Mouse (Mus musculus): Measurements from ENCODE around the gene Fbxw11. TPM values are rescaled to one million over a fixed set of nuclear protein-coding genes. Genes with fewer than 3 reads are reported as not detected.
A peak's percentile ranks its signal among the peaks of the same experiment; 100 is the strongest.

Fbxw11 gene
- polyA plus RNA-seq, 1 experiment from 2014 or later = 118 TPM

DNA sequence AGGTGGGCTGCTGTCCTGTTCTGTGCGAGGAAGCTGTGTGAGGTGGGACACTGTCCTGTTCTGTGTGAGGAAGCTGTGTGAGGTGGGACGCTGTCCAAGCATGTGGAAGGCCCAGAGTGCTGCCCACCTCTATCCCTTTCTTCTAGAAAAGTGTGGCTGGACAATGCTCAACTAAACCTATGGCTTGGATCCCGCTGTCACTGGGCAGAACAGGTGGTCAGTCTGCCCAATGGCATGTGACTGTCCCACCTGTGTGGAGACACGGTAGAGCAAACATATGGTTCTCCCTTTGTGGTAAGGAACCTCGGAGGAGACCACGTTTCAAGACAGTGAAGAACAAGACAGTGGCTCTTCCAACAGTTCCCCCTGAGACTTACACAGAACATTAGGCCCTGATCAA lies 14.6 kb upstream of the Fbxw11 start:
- Histone ChIP-seq H3K36me3 (no peaks in the 10 kb centered on the region), H3K27me3 (no peaks in the 10 kb centered on the region), H3K27ac (no peak overlapping the region), H3K4me3 (no peak overlapping the region), H3K9ac (no peak overlapping the region), H3K4me1 (replicated peaks) (peaks cover 13% of the 10 kb centered on the region), H3K4me2 (no peak overlapping the region), H3K9me3 (no peaks in the 10 kb centered on the region)
- no peak for ATAC-seq (ENCODE audit: low FRiP score)
- 90% methylated on average over 6 of the region's 6 CpGs for WGBS

DNA sequence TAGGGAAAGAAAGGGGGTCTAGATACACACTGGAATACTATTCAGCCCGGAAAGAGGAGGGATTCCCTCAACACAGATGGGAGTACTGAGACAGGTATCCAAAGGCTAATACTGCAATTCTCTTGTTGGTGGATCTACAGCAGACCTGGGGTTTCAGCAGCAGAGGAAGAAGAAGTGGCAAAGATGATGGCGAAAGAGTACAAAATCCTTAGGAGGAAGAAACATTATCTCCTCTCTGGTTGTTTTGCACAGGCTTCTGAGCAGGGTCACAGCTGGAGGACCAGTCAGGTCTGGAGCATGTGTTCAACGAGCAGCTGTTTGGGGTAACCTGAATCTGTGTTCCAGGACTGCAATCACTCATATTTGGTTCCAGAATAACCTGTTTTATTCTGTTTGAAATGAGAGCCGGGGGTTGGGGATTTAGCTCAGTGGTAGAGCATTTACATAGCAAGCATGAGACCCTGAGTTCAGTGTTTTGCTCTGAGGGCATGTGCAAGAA lies 12.8 kb upstream of the Fbxw11 start:
- Histone ChIP-seq H3K4me1 (replicated peaks) (0 out of 2 replicates have a peak, but pooled peaks cover 3% of the 10 kb centered on the region), H3K27me3 (no peaks in the 10 kb centered on the region), H3K9me3 (no peaks in the 10 kb centered on the region), H3K27ac (no peak overlapping the region), H3K9ac (no peak overlapping the region), H3K36me3 (no peaks in the 10 kb centered on the region), H3K4me2 (no peak overlapping the region), H3K4me3 (no peak overlapping the region)
- 85% methylated on average over 4 of the region's 4 CpGs for WGBS
- no peak for ATAC-seq (ENCODE audit: low FRiP score)

DNA sequence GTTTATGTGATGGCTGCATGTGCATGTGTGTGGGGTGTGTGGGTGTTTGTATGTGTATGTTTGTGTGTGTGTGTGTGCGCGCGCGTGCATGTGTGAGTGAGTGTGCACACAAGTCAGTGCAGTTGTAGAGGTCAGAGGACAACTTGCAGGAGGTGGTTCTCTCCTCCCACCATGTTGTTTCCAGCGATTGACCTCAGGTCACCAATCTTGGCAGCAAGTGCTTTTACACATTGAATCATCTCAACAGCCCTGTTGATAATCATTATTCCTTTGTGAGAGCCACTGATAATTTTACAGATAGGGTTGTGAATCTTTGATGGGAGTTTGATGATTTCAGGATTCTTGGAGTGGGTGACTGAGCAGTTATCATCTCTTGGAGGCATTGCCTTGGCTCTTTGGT lies 9.9 kb upstream of the Fbxw11 start:
- no peaks in the 10 kb centered on the region for H3K27me3 ChIP-seq
- 89% methylated on average over 5 of the region's 5 CpGs for whole genome bisulfite sequencing
- H3K4me3 ChIP-seq = no peak overlapping the region
- no peak overlapping the region for H3K27ac ChIP-seq
- H3K9ac ChIP-seq = no peak overlapping the region
- no peaks in the 10 kb centered on the region for H3K36me3 ChIP-seq
- no peaks in the 10 kb centered on the region for H3K4me1 ChIP-seq (replicated peaks)
- no peak for ATAC-seq (ENCODE audit: low FRiP score)
- no peak overlapping the region for H3K4me2 ChIP-seq
- H3K9me3 ChIP-seq = no peaks in the 10 kb centered on the region

DNA sequence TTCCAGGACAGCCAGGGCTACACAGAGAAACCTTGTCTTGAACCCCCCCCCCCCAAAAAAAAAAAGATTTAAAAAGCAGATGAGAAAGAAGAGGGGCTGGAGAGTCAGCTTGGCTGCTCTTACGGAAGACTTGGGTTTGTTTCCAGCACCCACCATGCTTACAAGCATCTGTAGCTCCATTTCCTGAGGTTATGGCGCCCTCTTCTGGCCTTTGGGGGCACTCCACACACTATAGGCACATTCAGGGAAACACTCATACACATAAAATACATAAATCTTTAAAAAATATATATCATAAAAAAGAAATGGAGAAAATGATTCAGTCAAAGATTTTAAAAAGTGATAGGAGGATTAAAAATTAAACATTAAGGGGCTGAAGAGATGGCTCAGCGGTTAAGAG lies 9.0 kb upstream of the Fbxw11 start:
- no peaks in the 10 kb centered on the region for H3K27me3 ChIP-seq

DNA sequence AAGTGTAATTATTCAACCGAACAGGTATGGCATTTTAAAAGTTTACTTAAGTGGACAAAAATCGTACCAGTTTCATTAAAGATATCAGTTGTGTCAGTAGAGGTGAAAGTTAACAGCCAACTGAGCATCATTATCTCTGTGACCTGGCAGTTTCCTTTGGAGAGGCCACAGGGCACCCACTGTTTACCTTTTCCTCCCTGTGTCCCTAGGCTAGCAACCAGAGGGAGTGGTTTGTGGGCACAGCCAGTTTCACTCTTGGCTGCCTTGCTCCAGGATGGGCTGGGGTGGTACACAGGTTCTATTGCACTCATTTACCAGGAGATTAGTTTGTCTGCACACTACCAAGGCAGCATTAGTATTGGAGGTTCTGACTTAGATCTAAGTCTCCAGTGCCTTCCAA lies 8.4 kb upstream of the Fbxw11 start:
- Histone ChIP-seq H3K4me1 (replicated peaks) (no peaks in the 10 kb centered on the region), H3K36me3 (no peaks in the 10 kb centered on the region), H3K27ac (no peak overlapping the region), H3K9ac (no peak overlapping the region), H3K4me2 (no peak overlapping the region), H3K9me3 (no peaks in the 10 kb centered on the region), H3K4me3 (no peak overlapping the region), H3K27me3 (no peaks in the 10 kb centered on the region)
- WGBS = 96% methylated on average over 2 of the region's 2 CpGs
- ATAC-seq (ENCODE audit: low FRiP score) = no peak

More for the DNA sequence above, 9.0 kb upstream of the Fbxw11 start:
- Histone ChIP-seq H3K9me3 (no peaks in the 10 kb centered on the region), H3K4me1 (replicated peaks) (no peaks in the 10 kb centered on the region), H3K4me3 (no peak overlapping the region), H3K4me2 (no peak overlapping the region), H3K36me3 (no peaks in the 10 kb centered on the region), H3K27ac (no peak overlapping the region), H3K9ac (no peak overlapping the region)
- 72% methylated on average over 3 of the region's 3 CpGs for WGBS
- no peak for ATAC-seq (ENCODE audit: low FRiP score)

DNA sequence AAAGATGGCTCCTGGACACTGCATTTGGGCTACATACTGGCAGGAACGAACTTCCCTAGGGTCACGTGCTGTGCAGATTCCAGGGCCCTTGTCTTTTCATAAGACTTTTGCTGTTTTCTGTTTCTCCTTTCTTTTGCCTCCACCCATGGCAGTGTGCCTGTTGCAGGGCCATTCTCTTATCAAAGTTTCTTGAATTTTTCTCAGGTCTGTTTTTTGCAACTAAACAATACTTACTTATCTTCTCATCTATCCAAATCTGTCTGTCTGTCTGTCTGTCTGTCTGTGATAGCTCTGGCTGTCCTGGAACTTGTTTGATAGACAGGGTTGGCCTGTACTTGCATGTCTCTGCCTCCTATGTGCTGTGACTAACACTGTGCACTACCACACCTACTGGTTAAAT lies 7.7 kb upstream of the Fbxw11 start:
- Histone ChIP-seq H3K27ac (no peak overlapping the region), H3K36me3 (no peaks in the 10 kb centered on the region), H3K27me3 (no peaks in the 10 kb centered on the region), H3K4me1 (replicated peaks) (no peaks in the 10 kb centered on the region), H3K4me2 (no peak overlapping the region), H3K4me3 (no peak overlapping the region), H3K9ac (no peak overlapping the region), H3K9me3 (no peaks in the 10 kb centered on the region)
- ATAC-seq (ENCODE audit: low FRiP score) = no peak
- WGBS = 55% methylated on average over 2 of the region's 2 CpGs

DNA sequence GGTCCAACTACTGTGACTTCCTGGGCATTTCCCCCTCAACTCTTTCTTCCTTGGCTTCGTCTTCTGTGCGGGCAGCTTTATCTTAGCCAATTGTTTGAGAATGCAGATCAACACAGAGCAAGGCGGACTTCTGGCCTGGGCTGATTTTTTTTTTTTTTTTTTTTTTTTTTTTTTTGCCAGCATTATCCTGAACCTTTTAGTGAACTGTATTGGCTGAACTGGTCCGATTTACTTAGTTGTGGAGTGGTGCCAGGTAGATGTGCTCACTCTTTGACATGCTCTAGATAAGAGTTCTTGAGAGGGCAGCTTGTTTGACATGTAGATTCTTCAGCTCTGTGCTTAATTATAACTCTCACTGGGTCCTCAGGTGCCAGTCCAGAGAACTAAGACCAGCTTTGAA lies 6.2 kb upstream of the Fbxw11 start:
- Histone ChIP-seq H3K27ac (no peak overlapping the region), H3K4me3 (no peak overlapping the region), H3K9ac (no peak overlapping the region), H3K4me1 (replicated peaks) (peaks cover 10% of the 10 kb centered on the region), H3K36me3 (no peaks in the 10 kb centered on the region), H3K4me2 (no peak overlapping the region), H3K27me3 (no peaks in the 10 kb centered on the region), H3K9me3 (no peaks in the 10 kb centered on the region)
- WGBS = 79% methylated on average over 4 of the region's 4 CpGs
- no peak for ATAC-seq (ENCODE audit: low FRiP score)

DNA sequence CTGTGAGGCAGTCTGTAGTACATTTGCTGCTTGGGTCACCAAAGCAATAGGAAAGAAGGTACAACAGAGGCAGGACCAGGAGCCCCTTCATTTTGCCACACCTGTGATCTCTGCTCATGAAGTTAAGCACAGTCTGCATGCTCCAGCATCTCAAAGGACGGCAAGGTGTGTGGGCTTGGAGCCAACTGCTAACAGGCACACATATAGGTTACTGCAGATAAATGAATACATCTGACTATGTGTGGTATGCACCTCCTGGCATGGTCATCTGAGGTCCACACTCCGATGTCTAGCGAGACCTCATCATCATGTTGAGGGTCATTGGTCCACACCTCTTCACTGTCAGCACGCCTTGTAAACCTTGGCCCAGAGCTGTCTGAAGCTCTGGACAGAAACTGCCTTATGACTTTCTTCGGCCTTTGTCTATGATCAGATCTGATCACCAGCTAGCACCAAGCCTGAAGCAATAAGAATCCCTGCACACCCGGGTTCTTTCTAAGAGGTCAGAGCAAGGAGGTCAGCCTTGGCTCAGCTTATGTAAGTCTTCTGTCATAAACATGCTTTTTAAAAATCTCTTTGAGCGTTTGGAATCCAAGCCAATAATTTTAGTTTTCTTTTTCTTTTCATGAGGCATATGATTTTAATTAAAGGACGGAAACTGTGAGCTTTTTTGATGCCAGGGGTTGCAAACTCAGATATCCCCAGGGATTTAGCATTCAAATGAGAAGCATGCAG lies 3.8 kb upstream of the Fbxw11 start:
- Histone ChIP-seq H3K27me3 (no peaks in the 10 kb centered on the region), H3K9ac (no peak overlapping the region; the same call in 1 of the 2 replicates)

DNA sequence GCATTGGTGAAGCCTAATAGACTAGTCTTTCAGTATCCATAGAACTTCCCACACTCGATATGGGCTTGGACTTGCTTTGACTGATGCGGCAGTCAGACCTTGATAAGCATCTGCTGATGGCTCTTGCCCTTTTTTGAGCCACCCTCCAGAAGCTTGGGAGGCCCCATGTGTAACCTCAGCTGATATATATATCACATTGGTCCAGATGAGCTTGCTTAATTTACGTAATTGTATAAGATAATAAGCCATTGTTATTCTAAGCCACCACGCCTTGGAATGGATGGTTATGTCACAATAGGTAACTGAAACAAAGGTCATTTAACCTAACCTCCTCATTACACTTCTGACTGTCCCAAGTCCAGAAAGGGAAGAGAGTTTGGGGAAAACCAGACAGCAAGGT lies 1.9 kb upstream of the Fbxw11 start:
- H3K4me3 ChIP-seq = no peak overlapping the region
- no peak overlapping the region for H3K27ac ChIP-seq
- H3K9me3 ChIP-seq = no peaks in the 10 kb centered on the region
- no peak overlapping the region; the same call in 1 of the 2 replicates for H3K4me2 ChIP-seq
- H3K36me3 ChIP-seq = no peaks in the 10 kb centered on the region
- H3K9ac ChIP-seq = no peak overlapping the region
- ATAC-seq (ENCODE audit: low FRiP score) = no peak
- H3K4me1 ChIP-seq (replicated peaks) = peaks cover 25% of the 10 kb centered on the region
- no peaks in the 10 kb centered on the region for H3K27me3 ChIP-seq
- WGBS = 90% methylated on average over 4 of the region's 4 CpGs

More for the DNA sequence above, 3.8 kb upstream of the Fbxw11 start:
- Histone ChIP-seq H3K9me3 (no peaks in the 10 kb centered on the region), H3K4me1 (replicated peaks) (peaks cover 19% of the 10 kb centered on the region), H3K27ac (no peak overlapping the region), H3K36me3 (no peaks in the 10 kb centered on the region), H3K4me2 (no peak overlapping the region), H3K4me3 (no peak overlapping the region)
- 83% methylated on average over 8 of the region's 8 CpGs for whole genome bisulfite sequencing
- no peak for ATAC-seq (ENCODE audit: low FRiP score)

DNA sequence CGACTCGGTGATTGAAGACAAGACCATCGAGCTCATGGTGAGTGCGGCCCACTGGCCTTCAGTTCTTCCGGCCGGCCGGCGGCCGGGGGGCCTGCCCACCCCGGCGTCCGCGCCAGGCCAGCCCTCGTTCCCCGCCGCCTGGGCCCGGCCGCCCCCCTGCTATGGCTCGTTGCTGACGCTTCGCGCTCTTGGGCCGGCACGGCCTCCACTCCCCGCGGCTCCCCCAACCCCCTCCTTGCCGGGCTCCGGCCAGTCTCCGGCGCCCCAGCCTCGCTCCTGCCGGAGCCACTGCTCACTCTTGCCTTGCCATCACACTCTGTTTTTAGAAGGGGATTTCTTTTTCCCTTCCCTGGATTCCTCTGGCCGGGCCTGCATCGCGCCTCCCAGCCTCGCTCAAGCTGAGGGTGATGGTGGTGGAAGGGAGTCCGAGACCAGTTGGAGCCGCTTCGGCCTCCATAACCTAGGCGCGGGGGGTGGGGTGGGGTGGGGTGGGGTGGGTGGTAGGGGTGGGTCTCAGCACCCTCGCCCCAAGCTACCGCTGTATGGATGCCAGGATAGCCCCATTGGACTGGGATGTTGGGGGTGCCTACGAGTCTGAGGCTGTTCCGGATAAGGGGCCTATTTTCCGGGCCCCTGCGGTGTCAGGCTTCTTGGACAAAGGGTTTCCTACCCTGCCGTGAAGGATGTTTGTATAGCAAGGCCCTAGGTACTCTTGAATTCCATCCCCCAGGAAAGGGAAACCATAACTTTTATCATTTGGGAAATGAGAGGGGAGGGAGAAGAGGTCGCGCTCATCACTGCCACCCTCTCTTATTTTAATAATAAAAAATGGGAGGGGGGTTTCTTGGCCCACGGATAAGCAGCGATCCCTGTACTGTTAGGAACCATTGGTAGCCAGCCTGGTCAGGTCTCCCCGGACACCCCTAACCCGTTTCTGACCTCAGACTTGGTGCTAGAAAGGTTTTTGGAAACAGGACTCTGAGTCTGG lies 669 bp downstream of the Fbxw11 start:
- Histone ChIP-seq H3K4me1 (replicated peaks) (peaks cover 30% of the 10 kb centered on the region), H3K36me3 (no peaks in the 10 kb centered on the region), H3K9ac (peak overlapping the region; percentile 98), H3K27ac (peak overlapping the region; percentile 99), H3K27me3 (no peaks in the 10 kb centered on the region), H3K9me3 (no peaks in the 10 kb centered on the region), H3K4me2 (peak overlapping the region; percentile 88), H3K4me3 (peak overlapping the region; percentile 97)
- under 1% methylated on average over 51 of the region's 54 CpGs for WGBS
- peak; percentile 62 for ATAC-seq (ENCODE audit: low FRiP score)

DNA sequence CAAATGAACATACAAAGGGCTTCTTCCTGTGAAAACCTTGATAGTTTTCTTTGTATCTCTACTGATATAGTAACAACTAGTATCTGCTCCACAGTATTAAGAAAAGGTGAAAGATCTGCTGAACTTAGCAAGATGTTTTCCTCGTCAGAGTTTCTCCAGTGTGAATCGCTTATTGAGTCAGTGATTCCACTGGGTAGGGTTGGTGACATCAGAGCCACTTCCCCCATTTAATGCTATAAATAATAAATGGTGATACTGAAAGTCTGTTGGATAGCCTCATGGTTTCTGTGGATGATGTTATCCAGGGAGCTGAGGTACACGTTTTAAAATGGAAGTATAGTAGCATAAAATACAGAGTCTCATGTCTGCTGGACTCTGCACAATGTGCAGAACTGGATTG lies 1.5 kb downstream of the Fbxw11 start:
- H3K4me2 ChIP-seq = peak overlapping the region; percentile 88
- peaks cover 30% of the 10 kb centered on the region for H3K4me1 ChIP-seq (replicated peaks)
- no peaks in the 10 kb centered on the region for H3K9me3 ChIP-seq
- H3K36me3 ChIP-seq = no peaks in the 10 kb centered on the region
- no peaks in the 10 kb centered on the region for H3K27me3 ChIP-seq
- WGBS = 49% methylated on average over 3 of the region's 3 CpGs
- H3K4me3 ChIP-seq = peak overlapping the region; percentile 97
- peak overlapping the region; percentile 99 for H3K27ac ChIP-seq
- H3K9ac ChIP-seq = peak overlapping the region; percentile 98
- ATAC-seq (ENCODE audit: low FRiP score) = no peak

DNA sequence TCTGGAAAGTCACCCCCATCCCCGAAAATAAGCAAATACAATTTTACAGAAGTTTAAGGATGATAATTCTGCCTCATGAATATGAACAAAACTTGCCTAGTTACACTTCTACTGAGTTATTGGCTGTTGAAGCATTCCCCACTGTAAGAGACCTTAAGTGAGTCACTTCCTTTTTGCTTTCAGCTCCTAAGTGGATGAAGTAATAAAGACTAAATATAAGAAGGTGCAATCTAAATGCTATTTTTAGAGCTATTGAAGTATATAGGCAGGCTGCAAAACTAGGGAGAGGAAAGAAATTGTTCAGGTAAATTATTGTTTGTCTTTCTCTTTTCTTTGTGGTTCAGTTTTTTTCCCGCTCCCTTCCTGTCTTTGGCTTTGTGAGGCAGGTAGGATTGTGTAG lies 4.7 kb downstream of the Fbxw11 start:
- H3K9me3 ChIP-seq = no peaks in the 10 kb centered on the region
- H3K4me1 ChIP-seq (replicated peaks) = peaks cover 31% of the 10 kb centered on the region
- no peaks in the 10 kb centered on the region for H3K36me3 ChIP-seq
- no peak overlapping the region for H3K4me3 ChIP-seq
- H3K27ac ChIP-seq = no peak overlapping the region
- H3K4me2 ChIP-seq = no peak overlapping the region
- ATAC-seq (ENCODE audit: low FRiP score) = no peak
- H3K27me3 ChIP-seq = no peaks in the 10 kb centered on the region
- WGBS = 90% methylated on average over 2 of the region's 2 CpGs
- no peak overlapping the region for H3K9ac ChIP-seq

All from hindbrain, embryonic 13.5 days (tissue).